10 mouse cellular contexts compared by ENCODE assay signal in the genomic region with DNA sequence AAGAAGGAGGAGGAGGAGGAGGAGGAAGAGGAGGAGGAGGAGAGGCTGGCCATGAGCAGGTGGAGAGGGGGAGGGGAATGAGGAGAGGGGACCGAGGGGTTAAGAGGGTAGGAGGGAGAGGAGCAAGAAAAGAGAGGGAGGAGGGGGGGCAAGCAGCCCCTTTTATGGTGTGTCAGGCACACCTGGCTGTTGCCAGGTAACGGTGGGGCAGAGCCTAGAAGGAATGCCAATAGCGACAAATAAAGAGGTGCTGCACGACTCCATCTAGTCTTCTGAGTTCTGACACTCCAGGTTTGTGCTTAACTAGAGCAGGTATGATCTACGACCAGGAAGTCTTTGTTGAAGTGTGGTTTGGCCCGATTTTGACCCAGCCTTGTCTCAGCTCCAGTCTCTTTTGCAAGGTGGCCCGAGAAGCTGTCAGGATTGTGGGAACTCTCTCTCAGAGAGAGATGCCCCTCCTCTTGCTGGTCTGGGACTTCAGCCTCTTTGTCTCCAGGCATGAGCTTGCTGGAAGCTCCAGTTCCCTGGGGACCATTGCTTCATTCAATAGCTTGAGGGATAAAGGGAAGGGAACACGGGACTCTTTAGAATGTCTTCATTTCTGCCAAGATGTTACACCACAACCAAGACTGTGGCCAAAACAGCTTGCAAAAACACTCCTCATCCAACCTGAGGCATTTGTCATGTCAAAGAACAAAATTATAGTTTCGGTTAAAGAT. TPM values are rescaled to one million over a fixed set of nuclear protein-coding genes. Genes with fewer than 3 reads are reported as not detected.
DNase-seq lines count a peak whose midpoint lies in the region; ATAC-seq and TF ChIP-seq lines count a peak whose summit lies in the region.
"Had no signal": no experiment of that assay in that cellular context is flagged by ENCODE, and none has a peak within 500 bp of the region (broad histone marks: within the 10 kb centered on the region; RNA-seq: fewer than 3 reads in every experiment).

No protein-coding gene starts in this region.

- intact Hi-C loops in gastrocnemius, adult 2 months (cut with DNase I): no loop called here

- no peak for ATAC-seq in limb, embryonic 14.5 days (ENCODE audit: low FRiP score, low read depth)
- ATAC-seq in neural tube, embryonic 15.5 days (ENCODE audit: low FRiP score): no peak
- ATAC-seq: liver, postnatal 0 days had no signal

- no peak for TF ChIP-seq POLR2A in kidney, adult 2 months (IDR thresholded peaks at IDR 0.05; ENCODE audit: low read depth, low read length)
- no peak for TF ChIP-seq POLR2A in limb, embryonic 14.5 days (IDR thresholded peaks at IDR 0.05; ENCODE audit: borderline replicate concordance, extremely low read depth, insufficient read depth, insufficient read length)

- H3K9ac ChIP-seq in limb, embryonic 14.5 days (ENCODE audit: low read depth, low read length, severe bottlenecking): no peak overlapping the region
- H3K9ac ChIP-seq in neural tube, embryonic 15.5 days (replicated peaks): no peak overlapping the region
- H3K9ac ChIP-seq: liver, postnatal 0 days; neural tube, embryonic 12.5 days had no signal

- 0 out of 2 replicates have a peak, but pooled peaks cover 4% of the 10 kb centered on the region for H3K4me1 ChIP-seq in kidney, adult 2 months (ENCODE audit: control insufficient read depth, insufficient read depth, low read length)
- H3K4me1 ChIP-seq in limb, embryonic 14.5 days (ENCODE audit: control insufficient read depth, insufficient read depth, low read length): 0 out of 2 replicates have a peak, but pooled peaks cover 2% of the 10 kb centered on the region
- peaks cover 7% of the 10 kb centered on the region; the same call in 1 of the 2 replicates for H3K4me1 ChIP-seq in neural tube, embryonic 15.5 days

- no peaks in the 10 kb centered on the region for H3K9me3 ChIP-seq in limb, embryonic 14.5 days (ENCODE audit: control insufficient read depth, low read length)
- H3K9me3 ChIP-seq in neural tube, embryonic 15.5 days (replicated peaks): no peaks in the 10 kb centered on the region
- H3K9me3 ChIP-seq: neural tube, embryonic 12.5 days had no signal

- DNase-seq in kidney, adult 2 months: peak; percentile 49
- DNase-seq in kidney, adult 18-20 months: no peak
- DNase-seq in R1 (ENCODE audit: low read depth, low spot score): peak; percentile 47
- DNase-seq in gastrocnemius, adult 2 months: peak; percentile 71
- DNase-seq in limb, embryonic 14.5 days (ENCODE audit: low spot score): peak; percentile 67
- DNase-seq in right cerebral cortex, postnatal 10 days (ENCODE audit: low spot score in 2 of 2): no peak
- DNase-seq: liver, postnatal 0 days; thymus, postnatal 4 days had no signal

- no peak overlapping the region for H3K4me2 ChIP-seq in limb, embryonic 14.5 days (replicated peaks; ENCODE audit: low read depth, low read length, severe bottlenecking)
- H3K4me2 ChIP-seq in neural tube, embryonic 15.5 days: no peak overlapping the region
- H3K4me2 ChIP-seq: neural tube, embryonic 12.5 days had no signal

- no peaks in the 10 kb centered on the region for H3K27me3 ChIP-seq in kidney, adult 2 months (replicated peaks; ENCODE audit: control insufficient read depth, insufficient read depth, low read length)
- H3K27me3 ChIP-seq in limb, embryonic 14.5 days (ENCODE audit: control insufficient read depth, insufficient read depth, low read length): no peaks in the 10 kb centered on the region
- no peaks in the 10 kb centered on the region for H3K27me3 ChIP-seq in neural tube, embryonic 15.5 days (replicated peaks)
- H3K27me3 ChIP-seq: neural tube, embryonic 12.5 days had no signal

- WGBS in kidney, adult 2 months: 28% methylated on average over 9 of the region's 9 CpGs
- 19% methylated on average over 9 of the region's 9 CpGs for WGBS in limb, embryonic 14.5 days
- WGBS in neural tube, embryonic 15.5 days: 20% methylated on average over 9 of the region's 9 CpGs

- H3K27ac ChIP-seq in kidney, adult 2 months (ENCODE audit: insufficient read depth, low read depth, low read length): 0 out of 2 replicates have a peak overlapping the region, but pooled peaks have one; percentile 41
- H3K27ac ChIP-seq in gastrocnemius, adult 2 months: peak overlapping the region; percentile 68
- H3K27ac ChIP-seq in limb, embryonic 14.5 days (replicated peaks; ENCODE audit: low read depth, low read length): no peak overlapping the region
- H3K27ac ChIP-seq in neural tube, embryonic 15.5 days (replicated peaks): no peak overlapping the region
- H3K27ac ChIP-seq: neural tube, embryonic 12.5 days had no signal

- H3K4me3 ChIP-seq in kidney, adult 2 months (ENCODE audit: insufficient read depth, low read depth, low read length): no peak overlapping the region
- no peak overlapping the region for H3K4me3 ChIP-seq in gastrocnemius, adult 2 months
- H3K4me3 ChIP-seq in limb, embryonic 14.5 days (replicated peaks; ENCODE audit: low read length): no peak overlapping the region
- H3K4me3 ChIP-seq in neural tube, embryonic 15.5 days (replicated peaks): no peak overlapping the region
- H3K4me3 ChIP-seq: neural tube, embryonic 12.5 days had no signal

- no peak for TF ChIP-seq CTCF in kidney, adult 2 months (conservative IDR thresholded peaks at IDR 0.05; ENCODE audit: insufficient read depth, insufficient read length, low read depth, low read length)
- TF ChIP-seq CTCF in gastrocnemius, adult 2 months (IDR thresholded peaks at IDR 0.05): no peak

- no peaks in the 10 kb centered on the region for H3K36me3 ChIP-seq in kidney, adult 2 months (ENCODE audit: control insufficient read depth, insufficient read depth, low read length)
- no peaks in the 10 kb centered on the region for H3K36me3 ChIP-seq in limb, embryonic 14.5 days (ENCODE audit: control insufficient read depth, insufficient read depth, low read length)
- no peaks in the 10 kb centered on the region for H3K36me3 ChIP-seq in neural tube, embryonic 15.5 days
- H3K36me3 ChIP-seq: neural tube, embryonic 12.5 days had no signal

RNA-seq across cellular contexts. Expression of a gene that starts 29.2 kb away (rescaled TPM):
- 10.5 and 13.9 TPM in 2 replicates for polyA plus RNA-seq in kidney, adult 2 months (2012; rRNA removed)
- total RNA-seq in gastrocnemius, adult 2 months (2021): 10 to 100 TPM; 33.1 to 34.6 TPM
- polyA plus RNA-seq in limb, embryonic 14.5 days (2012; rRNA removed): 46.3 and 58.6 TPM in 2 replicates
- polyA plus RNA-seq in limb, embryonic 14.5 days (2014; fragmentation: Nextera tagmentation; extraction: Ambion mirVana): 13.1 and 13.7 TPM in 2 replicates
- 30.3 and 31.0 TPM in 2 replicates for polyA plus RNA-seq in neural tube, embryonic 15.5 days (2015; fragmentation: Nextera tagmentation; extraction: Ambion mirVana)

Comparison
In these comparisons a context has a peak if more than half of its experiments do, and no peak if none do; other contexts are left out.
1. DNase-seq: peak in kidney, adult 2 months (single experiment), R1 (single experiment), gastrocnemius, adult 2 months (single experiment) and limb, embryonic 14.5 days (single experiment); none in kidney, adult 18-20 months (single experiment) and right cerebral cortex, postnatal 10 days (0 of 2).
2. H3K27ac ChIP-seq: peak in kidney, adult 2 months (single experiment) and gastrocnemius, adult 2 months (single experiment); none in limb, embryonic 14.5 days (single experiment) and neural tube, embryonic 15.5 days (single experiment).